Mouse (Mus musculus): Measurements from ENCODE around the gene Lmf1.

DNA sequence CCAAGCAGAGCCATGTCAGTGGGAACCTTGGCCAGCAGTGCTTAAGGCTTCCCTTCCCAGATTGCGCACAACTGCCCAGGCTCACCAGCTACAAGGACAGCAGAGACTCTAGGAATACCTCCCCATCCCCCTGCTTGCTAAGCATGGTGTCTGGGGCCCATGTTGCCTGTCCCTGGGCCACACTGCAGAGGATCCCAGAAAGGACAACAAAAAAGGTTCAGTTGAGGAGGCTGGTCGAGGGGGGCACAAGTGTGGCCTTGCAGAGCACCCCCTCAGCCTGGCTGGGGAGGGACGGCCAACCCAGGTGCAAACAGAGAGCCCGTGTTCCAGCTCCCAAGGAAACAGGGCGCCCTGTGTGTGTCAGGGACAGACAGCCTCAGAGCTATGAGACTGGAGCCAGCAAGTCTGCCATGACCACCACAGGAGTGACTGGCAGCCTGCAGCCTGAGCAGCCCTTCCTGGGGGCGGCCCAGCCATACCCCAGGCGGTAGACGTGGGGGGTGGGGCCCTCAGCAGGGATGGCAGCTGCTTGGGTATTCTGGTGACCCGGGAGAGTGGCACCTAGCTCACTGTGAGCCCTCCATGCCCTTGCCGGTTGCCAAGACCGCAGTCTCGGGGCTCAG, 84.4 kb downstream of the Lmf1 start:
- TF ChIP-seq GATA1 (IDR thresholded peaks at IDR 0.05; ENCODE audit: low read length) = no peak
- TF ChIP-seq TAL1 (IDR thresholded peaks at IDR 0.05; ENCODE audit: low read length) = no peak

Measured in erythroblast, embryonic 14.5 days (primary cell).